In the genomic region with DNA sequence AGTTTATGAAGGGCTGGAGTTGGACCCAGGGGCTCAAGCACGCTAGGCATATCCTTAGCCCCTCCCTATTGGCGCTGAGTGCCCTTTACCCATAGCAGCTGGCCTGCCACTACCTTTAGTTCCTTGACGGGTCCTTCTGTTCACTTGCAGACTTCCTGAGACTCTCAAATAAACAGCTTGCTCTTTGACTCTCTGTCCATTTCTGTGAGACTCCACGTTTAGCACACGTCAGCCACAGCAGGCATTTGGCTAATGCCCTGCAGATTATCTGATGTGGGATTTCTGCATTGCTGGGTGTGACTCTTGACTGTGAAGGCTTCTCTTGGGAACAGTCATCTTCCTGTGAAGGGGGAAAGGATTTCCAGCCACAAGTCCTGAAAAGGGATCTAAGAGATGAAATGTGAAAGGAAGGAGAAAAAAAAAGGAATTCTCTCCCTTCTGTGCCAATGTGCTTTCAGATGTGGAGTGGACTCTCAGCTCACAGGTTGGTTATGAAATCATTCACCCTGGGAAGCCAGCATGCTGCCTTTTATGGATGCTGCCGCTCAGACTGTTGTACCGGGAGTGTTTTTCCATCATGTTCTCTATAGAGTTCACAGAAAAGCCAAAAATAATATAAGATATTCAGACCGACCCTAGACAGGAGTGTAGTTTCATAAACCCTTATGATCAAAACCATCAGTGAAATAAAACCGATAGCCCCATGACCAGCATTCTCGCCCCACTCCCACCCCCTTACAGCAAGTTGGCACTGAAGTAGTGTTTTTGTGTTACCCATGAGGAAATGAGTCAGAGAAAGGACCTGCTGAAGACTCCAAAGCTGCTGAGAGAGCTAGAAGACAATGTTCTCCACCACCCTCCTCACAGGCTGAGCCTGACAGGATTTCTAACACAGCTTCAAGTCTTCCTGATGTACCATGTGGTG, we compare ENCODE assay signal across 8 mouse cellular contexts. TPM values are rescaled to one million over a fixed set of nuclear protein-coding genes. Genes with fewer than 3 reads are reported as not detected.
DNase-seq lines count a peak whose midpoint lies in the region; TF ChIP-seq lines count a peak whose summit lies in the region.

No protein-coding gene starts in this region.

- H3K9me3 ChIP-seq in midbrain, embryonic 10.5 days (replicated peaks): peaks cover 13% of the 10 kb centered on the region; the same call in 1 of the 2 replicates

- H3K4me1 ChIP-seq in cerebellum, adult 2 months (ENCODE audit: control insufficient read depth, insufficient read depth, low read length): peaks cover 22% of the 10 kb centered on the region
- H3K4me1 ChIP-seq in midbrain, embryonic 10.5 days: peaks cover 7% of the 10 kb centered on the region; the same call in 1 of the 2 replicates

- DNase-seq in left cerebral cortex, adult 18-20 months (ENCODE audit: low spot score in 2 of 2): peak; percentile 20 to 26
- DNase-seq in left cerebral cortex, postnatal 4 days: no peak
- DNase-seq in cerebellum, adult 2 months: peak; percentile 77 to 91
- peak; percentile 38 for DNase-seq in heart, postnatal 25 days (ENCODE audit: low spot score)
- peak; percentile 75 for DNase-seq in lung, postnatal 36 days
- DNase-seq in T-cell, adult 2 months (ENCODE audit: low spot score): no peak
- no peak for DNase-seq in adrenal gland, adult (ENCODE audit: inconsistent age in 2 of 2, low spot score in 1 of 2)
- no peak for DNase-seq in midbrain, embryonic 10.5 days (ENCODE audit: low spot score)

- intact Hi-C loops in left cerebral cortex, postnatal 4 days (cut with DNase I): no loop called here
- intact Hi-C loops in heart, postnatal 25 days (cut with DNase I): no loop called here

- H3K4me3 ChIP-seq in cerebellum, adult 2 months (replicated peaks; ENCODE audit: insufficient read depth, low read depth, low read length): peak overlapping the region; percentile 7
- no peak overlapping the region for H3K4me3 ChIP-seq in midbrain, embryonic 10.5 days

- TF ChIP-seq CTCF in cerebellum, adult 2 months (IDR thresholded peaks at IDR 0.05; ENCODE audit: borderline replicate concordance, insufficient read depth, low read depth, low read length): no peak

- H3K36me3 ChIP-seq in midbrain, embryonic 10.5 days: no peaks in the 10 kb centered on the region

- H3K27ac ChIP-seq in cerebellum, adult 2 months (ENCODE audit: insufficient read depth, low read length): peak overlapping the region; percentile 100
- H3K27ac ChIP-seq in midbrain, embryonic 10.5 days (replicated peaks): no peak overlapping the region

- no peaks in the 10 kb centered on the region for H3K27me3 ChIP-seq in cerebellum, adult 2 months (ENCODE audit: control insufficient read depth, insufficient read depth, low read length)
- H3K27me3 ChIP-seq in midbrain, embryonic 10.5 days (ENCODE audit: low read depth, poor library complexity, severe bottlenecking): no peaks in the 10 kb centered on the region

- TF ChIP-seq POLR2A in cerebellum, adult 2 months (IDR thresholded peaks at IDR 0.05; ENCODE audit: borderline replicate concordance, insufficient read depth, low read length): peak; percentile 27; the same call in 1 of the 2 replicates

- 13% methylated on average over 10 of the region's 10 CpGs for WGBS in cerebellum, adult 2 months
- 85% methylated on average over 10 of the region's 10 CpGs for WGBS in midbrain, embryonic 10.5 days

RNA-seq across cellular contexts. Expression of a gene that starts 28.1 kb away (rescaled TPM):
- total RNA-seq in left cerebral cortex, adult 18-20 months (2021): 10 to 100 TPM; 72.2 to 76.3 TPM
- total RNA-seq in left cerebral cortex, postnatal 4 days (2021): 100 to 1,000 TPM; 194 to 195 TPM
- 140 TPM in 2 replicates for polyA plus RNA-seq in cerebellum, adult 2 months (2012; rRNA removed)
- 10 to 100 TPM; 28.7 to 34.2 TPM for total RNA-seq in heart, postnatal 25 days (2021)
- polyA plus RNA-seq in midbrain, embryonic 10.5 days (2016; fragmentation: Nextera tagmentation; extraction: Ambion mirVana): 2.1 and 3.4 TPM in 2 replicates

RNA-seq across cellular contexts. Expression of a gene that starts 52.6 kb away (rescaled TPM):
- 10 to 100 TPM; 34.2 to 36.0 TPM for total RNA-seq in left cerebral cortex, adult 18-20 months (2021)
- total RNA-seq in left cerebral cortex, postnatal 4 days (2021): 10 to 100 TPM; 24.2 to 25.3 TPM
- 44.4 and 45.6 TPM in 2 replicates for polyA plus RNA-seq in cerebellum, adult 2 months (2012; rRNA removed)
- 10 to 100 TPM; 25.9 to 27.4 TPM for total RNA-seq in heart, postnatal 25 days (2021)
- polyA plus RNA-seq in midbrain, embryonic 10.5 days (2016; fragmentation: Nextera tagmentation; extraction: Ambion mirVana): 76.6 and 78.3 TPM in 2 replicates

Comparison
In these comparisons a context has a peak if more than half of its experiments do, and no peak if none do; other contexts are left out.
1. DNase-seq: peak in left cerebral cortex, adult 18-20 months (2 of 2), cerebellum, adult 2 months (2 of 2), heart, postnatal 25 days (single experiment) and lung, postnatal 36 days (single experiment); none in left cerebral cortex, postnatal 4 days (single experiment), T-cell, adult 2 months (single experiment), adrenal gland, adult (0 of 2) and midbrain, embryonic 10.5 days (single experiment).